Mouse (Mus musculus) CH12.LX (cell line): Measurements from ENCODE around the gene Slc9a1. TPM values are rescaled to one million over a fixed set of nuclear protein-coding genes. Genes with fewer than 3 reads are reported as not detected.

Experiments
- DNase-seq: peaks from one replicate; pipeline ENCODE4 v3.0.0-alpha.2; 2013; ENCODE audit errors: extremely low read depth
- H3K27ac ChIP-seq: 2 replicates; pipeline ENCODE4 v1.5.1; 2012; ENCODE audit warnings: low read depth, mild to moderate bottlenecking, control low read depth, moderate library complexity; ENCODE audit not compliant: insufficient read depth
- H3K27me3 ChIP-seq: replicated peaks from 2 replicates; pipeline ENCODE3; 2012; ENCODE audit warnings: inconsistent platforms
- H3K36me3 ChIP-seq, 2 experiments: replicated peaks in 1 of 2; 2 replicates each; pipeline versions ENCODE3 to v1.6.1; 2012; ENCODE audit warnings: inconsistent platforms in 1 of 2, low read length in 1 of 2, mild to moderate bottlenecking in 1 of 2, mixed read lengths in 1 of 2, moderate library complexity in 1 of 2; ENCODE audit not compliant: control insufficient read depth in 1 of 2, insufficient read depth in 1 of 2
- H3K4me1 ChIP-seq, 2 experiments: 2 replicates each; pipeline ENCODE4 v1.6.1; 2012; ENCODE audit warnings: inconsistent platforms in 1 of 2, moderate library complexity in 1 of 2; ENCODE audit not compliant: insufficient read depth in 2 of 2, control insufficient read depth in 1 of 2
- H3K4me2 ChIP-seq: 2 replicates; pipeline ENCODE4 v1.6.1; 2012; ENCODE audit warnings: low read depth, mild to moderate bottlenecking, control low read depth; ENCODE audit not compliant: poor library complexity, insufficient read depth, severe bottlenecking
- H3K4me3 ChIP-seq, 3 experiments: fragments of 150-350 bp in 1 of 3; sonication (generic) in 1 of 3; replicated peaks in 1 of 3; 2 replicates each; pipeline versions ENCODE3 to v1.5.1; 2011 to 2012; ENCODE audit warnings: low read depth in 2 of 3, low read length in 2 of 3, mild to moderate bottlenecking in 2 of 3, moderate library complexity in 2 of 3, control low read depth in 1 of 3, improper control_type of control experiment in 1 of 3, inconsistent platforms in 1 of 3, mixed read lengths in 1 of 3; ENCODE audit not compliant: poor library complexity in 1 of 3
- H3K79me2 ChIP-seq: replicated peaks from 2 replicates; pipeline ENCODE4 v1.6.1; 2012; ENCODE audit warnings: mild to moderate bottlenecking, moderate library complexity; ENCODE audit not compliant: control insufficient read depth, poor library complexity, insufficient read depth, severe bottlenecking; ENCODE audit errors: extremely low read depth
- H3K9ac ChIP-seq: 2 replicates; pipeline ENCODE4 v1.6.1; 2012; ENCODE audit warnings: low read depth, mild to moderate bottlenecking, control low read depth, moderate library complexity; ENCODE audit not compliant: insufficient read depth
- H3K9me3 ChIP-seq: replicated peaks from 2 replicates; pipeline ENCODE3; 2012; ENCODE audit warnings: low read length, inconsistent platforms, mixed read lengths
- BHLHE40 ChIP-seq: IDR thresholded peaks from 2 replicates; pipeline ENCODE4 v1.6.1; 2011; ENCODE audit warnings: mild to moderate bottlenecking, low read depth, low read length, improper control_type of control experiment
- CHD2 ChIP-seq: IDR thresholded peaks from 2 replicates; pipeline ENCODE4 v1.6.1; 2011; ENCODE audit warnings: low read length, improper control_type of control experiment
- E2F4 ChIP-seq: IDR thresholded peaks from 2 replicates; pipeline ENCODE4 v1.6.1; 2011; ENCODE audit warnings: low read depth, low read length, improper control_type of control experiment; ENCODE audit not compliant: insufficient replicate concordance
- ELF1 ChIP-seq: IDR thresholded peaks from 2 replicates; pipeline ENCODE4 v1.6.1; 2014; ENCODE audit warnings: low read depth, mild to moderate bottlenecking, inconsistent platforms, low read length, improper control_type of control experiment
- ETS1 ChIP-seq: conservative IDR thresholded peaks from 2 replicates; pipeline ENCODE4 v1.6.1; 2012; ENCODE audit warnings: low read depth, mild to moderate bottlenecking, inconsistent platforms, low read length, improper control_type of control experiment, moderate library complexity
- JUND ChIP-seq: conservative IDR thresholded peaks from 2 replicates; pipeline ENCODE4 v1.6.1; 2011; ENCODE audit warnings: low read depth, low read length, improper control_type of control experiment
- KAT2A ChIP-seq: IDR thresholded peaks from 2 replicates; pipeline ENCODE4 v1.6.1; 2012; ENCODE audit warnings: low read length, improper control_type of control experiment, inconsistent platforms; ENCODE audit not compliant: insufficient replicate concordance
- MAFK ChIP-seq: IDR thresholded peaks from 2 replicates; pipeline ENCODE4 v1.6.1; 2011; ENCODE audit warnings: low read length, improper control_type of control experiment; ENCODE audit not compliant: insufficient replicate concordance
- MAZ ChIP-seq: IDR thresholded peaks from 2 replicates; pipeline ENCODE4 v1.6.1; 2012; ENCODE audit warnings: low read depth, mild to moderate bottlenecking, inconsistent platforms, low read length, improper control_type of control experiment, moderate library complexity
- MEF2A ChIP-seq: IDR thresholded peaks from 2 replicates; pipeline ENCODE4 v1.6.1; 2014; ENCODE audit warnings: low read depth, mild to moderate bottlenecking, inconsistent platforms, low read length, improper control_type of control experiment, borderline replicate concordance
- NELFE ChIP-seq: IDR thresholded peaks from 2 replicates; pipeline ENCODE4 v1.6.1; 2011; ENCODE audit warnings: low read depth, low read length, improper control_type of control experiment
- NRF1 ChIP-seq: IDR thresholded peaks from 2 replicates; pipeline ENCODE4 v1.6.1; 2014; ENCODE audit warnings: low read depth, mild to moderate bottlenecking, inconsistent platforms, low read length, improper control_type of control experiment, moderate library complexity
- RAD21 ChIP-seq: IDR thresholded peaks from 2 replicates; pipeline ENCODE4 v1.6.1; 2011; ENCODE audit warnings: low read depth, mild to moderate bottlenecking, low read length, improper control_type of control experiment, moderate library complexity
- SMC3 ChIP-seq: IDR thresholded peaks from 2 replicates; pipeline ENCODE4 v1.6.1; 2011; ENCODE audit warnings: low read depth, low read length, improper control_type of control experiment
- UBTF ChIP-seq: IDR thresholded peaks from 2 replicates; pipeline ENCODE4 v1.6.1; 2012; ENCODE audit warnings: low read depth, mild to moderate bottlenecking, inconsistent platforms, low read length, improper control_type of control experiment, moderate library complexity
- USF1 ChIP-seq: IDR thresholded peaks from 2 replicates; pipeline ENCODE4 v1.6.1; 2014; ENCODE audit warnings: low read depth, mild to moderate bottlenecking, inconsistent platforms, low read length, improper control_type of control experiment
- USF2 ChIP-seq: conservative IDR thresholded peaks from 2 replicates; pipeline ENCODE4 v1.6.1; 2011; ENCODE audit warnings: low read depth, low read length, improper control_type of control experiment
- ZNF384 ChIP-seq: IDR thresholded peaks from 2 replicates; pipeline ENCODE4 v1.6.1; 2012; ENCODE audit warnings: low read depth, low read length, improper control_type of control experiment, inconsistent platforms
- dilution Hi-C: fragments of 300-500 bp; cut with MboI; formaldehyde crosslinking; loops from 2 replicates; pipeline ENCODE4 v1.14.3; 2020; ENCODE audit warnings: low sequenced_read_pairs; ENCODE audit not compliant: extremely low pct_unique_long_range_greater_than_20kb, extremely low pct_ligation_motif_present
- in situ Hi-C: fragments of 300-500 bp; cut with MboI; formaldehyde crosslinking; loops from 3 replicates; pipeline ENCODE4 v1.14.3; 2019; ENCODE audit warnings: low sequenced_read_pairs, low pct_ligation_motif_present, low pct_unique_long_range_greater_than_20kb, mixed read lengths
- polyA plus RNA-seq: library from polyadenylated mRNA; unstranded; fragments of >175 nt; gene quantifications from 2 replicates; pipeline ENCODE4 v1.2.1, GENCODE M21; 2012; ENCODE audit warnings: low read depth; ENCODE audit not compliant: insufficient read length
- total RNA-seq, 2 experiments: library from RNA; depleted of rRNA; stranded (reverse); fragments of 300-350 nt in 1 of 2; fragments of >200 nt in 1 of 2; gene quantifications; 2 replicates each; pipeline ENCODE4 v1.2.3; 2012 to 2014

The Slc9a1 gene
- total and polyA plus RNA-seq, 3 experiments = 0.66 to 16.7 (median 4.7) TPM

DNA sequence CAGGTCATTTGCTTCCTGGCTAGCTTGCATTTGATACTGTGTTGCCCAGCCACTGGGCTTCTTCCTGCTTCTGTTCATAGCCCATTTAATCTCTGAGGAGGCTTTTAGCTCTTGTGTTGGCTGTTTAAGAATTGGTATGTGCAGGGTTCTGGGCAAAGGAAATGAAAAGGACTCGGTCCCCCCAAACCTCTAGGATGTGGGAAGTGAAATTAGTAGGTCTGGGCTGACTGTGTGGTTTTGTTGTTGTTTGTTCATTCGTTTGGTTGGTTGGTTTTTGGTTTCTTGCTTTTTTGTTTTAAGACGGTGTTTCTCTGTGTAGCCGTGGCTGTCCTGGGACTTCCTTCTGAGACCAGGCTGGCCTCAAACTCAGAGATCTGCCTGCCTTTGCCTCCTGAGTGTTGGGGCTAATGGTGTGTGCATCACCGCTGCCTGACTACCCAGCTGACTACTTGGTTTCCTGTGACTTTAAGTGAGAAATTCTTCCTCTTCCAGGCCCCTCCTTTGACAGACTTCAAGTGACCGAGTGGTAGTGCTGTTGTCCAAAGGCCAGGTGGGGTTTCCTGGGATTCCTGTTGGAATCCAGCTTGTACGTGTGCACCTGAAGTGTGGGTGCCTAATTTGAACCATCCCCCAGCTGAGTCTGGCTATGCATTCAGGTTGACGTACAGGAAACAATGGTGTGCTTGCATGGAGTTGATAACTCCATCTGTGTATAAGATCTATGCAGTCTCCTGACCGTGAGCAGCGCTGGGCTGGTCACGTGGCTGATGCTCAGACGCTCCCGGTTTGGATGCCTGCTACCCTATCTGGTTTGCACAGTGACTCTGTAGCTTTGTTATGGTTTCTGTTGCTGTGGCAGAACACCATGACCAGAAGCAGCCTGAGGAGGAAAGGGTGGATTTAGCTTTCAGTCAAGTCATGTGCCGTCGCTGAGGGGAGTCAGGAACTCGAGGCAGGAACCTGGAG, 43.4 kb downstream of the Slc9a1 start:
- in situ Hi-C loops = loop anchor here (5.0 kb wide), 1 partner anchor 39 kb away; no protein-coding TSS in a partner anchor
- H3K9me3 ChIP-seq = no peaks in the 10 kb centered on the region
- 0 out of 2 replicates have a peak overlapping the region, but pooled peaks have one; percentile 4 for H3K4me2 ChIP-seq
- DNase-seq = peak; percentile 53
- H3K4me1 ChIP-seq = peaks cover 15 to 31% of the 10 kb centered on the region in 2 experiments
- no peaks in the 10 kb centered on the region for H3K27me3 ChIP-seq
- no peak overlapping the region for H3K9ac ChIP-seq
- TF ChIP-seq RAD21 = no peak
- TF ChIP-seq MAFK = no peak
- no peak for TF ChIP-seq USF1
- TF ChIP-seq E2F4 = no peak
- no peak for TF ChIP-seq ZNF384
- TF ChIP-seq SMC3 = no peak
- no peak for TF ChIP-seq USF2
- no peak for TF ChIP-seq JUND
- TF ChIP-seq MEF2A = no peak
- TF ChIP-seq ETS1 = peak; percentile 61
- TF ChIP-seq UBTF = no peak
- no peak for TF ChIP-seq MAZ
- peak; percentile 44 for TF ChIP-seq BHLHE40
- TF ChIP-seq NRF1 = no peak
- no peak overlapping the region for H3K4me3 ChIP-seq
- dilution Hi-C loops = no loop called here
- H3K79me2 ChIP-seq = no peaks in the 10 kb centered on the region
- peaks cover 39 to 81% of the 10 kb centered on the region in 2 experiments for H3K36me3 ChIP-seq
- H3K27ac ChIP-seq = peak overlapping the region; percentile 63

DNA sequence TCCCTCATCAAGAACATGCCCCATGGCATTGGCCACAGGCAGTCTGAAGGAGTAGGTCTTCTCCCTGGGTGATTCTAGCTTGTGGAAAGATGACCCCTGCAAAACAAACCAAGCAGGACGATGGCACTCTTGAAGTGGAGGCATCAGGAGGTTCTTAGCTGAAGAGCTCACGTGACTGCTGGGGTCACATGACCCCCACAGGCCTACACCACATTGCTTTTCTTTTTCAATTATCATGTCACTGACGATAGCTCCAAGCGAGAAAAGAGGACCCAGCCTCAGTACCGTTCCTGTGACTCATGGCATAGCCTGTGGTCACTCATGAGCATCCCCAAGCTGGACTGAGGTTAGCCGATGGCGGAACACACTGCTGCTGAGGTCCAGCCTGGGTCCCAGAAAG, 44.1 kb downstream of the Slc9a1 start:
- Histone ChIP-seq H3K4me3 (no peak overlapping the region), H3K9ac (no peak overlapping the region), H3K27me3 (no peaks in the 10 kb centered on the region), H3K27ac (no peak overlapping the region), H3K4me1 (peaks cover 15 to 31% of the 10 kb centered on the region in 2 experiments), H3K9me3 (no peaks in the 10 kb centered on the region), H3K4me2 (no peak overlapping the region), H3K36me3 (peaks cover 43 to 82% of the 10 kb centered on the region in 2 experiments), H3K79me2 (no peaks in the 10 kb centered on the region)
- in situ Hi-C loops (loop anchor here (5.0 kb wide), 1 partner anchor 39 kb away; no protein-coding TSS in a partner anchor), dilution Hi-C loops (no loop called here)
- no peak for DNase-seq
- TF ChIP-seq ZNF384 (no peak), ELF1 (no peak), KAT2A (no peak), CHD2 (no peak), NELFE (no peak), JUND (no peak)
